Mouse (Mus musculus) spleen, postnatal 0 days (tissue): ENCODE results near the gene Mamdc2. TPM values are rescaled to one million over a fixed set of nuclear protein-coding genes. Genes with fewer than 3 reads are reported as not detected.

ENCODE experiments used
- polyA plus RNA-seq: library from polyadenylated mRNA; unstranded; fragments of >200 nt; fragmentation: Nextera tagmentation; extraction: Ambion mirVana; gene quantifications from 2 replicates; pipeline ENCODE4 v1.2.1, GENCODE M21; 2015

The Mamdc2 gene
- polyA plus RNA-seq: 0.37 and 0.45 TPM in 2 replicates

GRCm38 (mm10) chr19:23447988-23448497, at the start of gene Mamdc2:
Gene Mamdc2, minus strand, starts transcription at chr19:23448442.

GRCm38 (mm10) chr19:23273355-23274053, 174.7 kb downstream of the Mamdc2 start, which contains the start of gene Smc5:
Gene Smc5, minus strand, starts transcription at chr19:23273897.

Other genes with a start within 250 kb of the Mamdc2 start
- gene Smc5, start 174.5 kb downstream of the Mamdc2 start, polyA plus RNA-seq: 14.9 and 18.0 TPM in 2 replicates
- not detected in 2 replicates for gene 1700028P14Rik, start 204.4 kb upstream of the Mamdc2 start, polyA plus RNA-seq
- 4.0 and 4.4 TPM in 2 replicates for gene Ptar1, start 239.0 kb upstream of the Mamdc2 start, polyA plus RNA-seq